Mouse (Mus musculus) forebrain, embryonic 12.5 days (tissue): ENCODE measurements around the gene Cers6. TPM values are rescaled to one million over a fixed set of nuclear protein-coding genes. Genes with fewer than 3 reads are reported as not detected.

Source experiments
- ATAC-seq: fragments of 200-750 bp; cut with Nextera tagmentation; 2 replicates; pipeline ENCODE4 v1.8.0; 2017; ENCODE audit warnings: moderate TSS enrichment; ENCODE audit not compliant: low FRiP score
- H3K27ac ChIP-seq: fragments of 300-500 bp; sonication (generic); 2 replicates; pipeline ENCODE4 v1.5.1; 2016; ENCODE audit warnings: mild to moderate bottlenecking
- H3K27me3 ChIP-seq: fragments of 300-500 bp; sonication (generic); 2 replicates; pipeline ENCODE4 v1.6.1; 2016; ENCODE audit warnings: mild to moderate bottlenecking
- H3K36me3 ChIP-seq: fragments of 300-500 bp; sonication (generic); replicated peaks from 2 replicates; pipeline ENCODE4 v1.6.1; 2016; ENCODE audit warnings: mild to moderate bottlenecking
- H3K4me1 ChIP-seq: fragments of 300-500 bp; sonication (generic); 2 replicates; pipeline ENCODE4 v1.6.1; 2016
- H3K4me2 ChIP-seq: fragments of 300-500 bp; sonication (generic); 2 replicates; pipeline ENCODE4 v1.6.1; 2016; ENCODE audit warnings: mild to moderate bottlenecking, moderate library complexity
- H3K4me3 ChIP-seq: fragments of 300-500 bp; sonication (generic); replicated peaks from 2 replicates; pipeline ENCODE4 v1.5.1; 2016; ENCODE audit warnings: mild to moderate bottlenecking
- H3K9ac ChIP-seq: fragments of 300-500 bp; sonication (generic); 2 replicates; pipeline ENCODE4 v1.6.1; 2016; ENCODE audit warnings: mild to moderate bottlenecking
- H3K9me3 ChIP-seq: fragments of 300-500 bp; sonication (generic); 2 replicates; pipeline ENCODE4 v1.6.1; 2016
- WGBS: fragments of 180-500 bp; shearing (Covaris S2); methylation state at CpG from one replicate; pipeline ENCODE4 v1.1.7; 2016; 5-methylcytosine and 5-hydroxymethylcytosine counted together
- polyA plus RNA-seq: library from polyadenylated mRNA; unstranded; fragments of >200 nt; fragmentation: Nextera tagmentation; extraction: Ambion mirVana; gene quantifications from 2 replicates; pipeline ENCODE4 v1.2.1, GENCODE M21; 2016

Gene Cers6
- polyA plus RNA-seq, 1 experiment from 2014 or later, result 34.8 TPM

- Histone ChIP-seq H3K27ac (no peak overlapping the region), H3K36me3 (peaks cover 10% of the 10 kb centered on the region; the same call in 1 of the 2 replicates), H3K4me3 (no peak overlapping the region), H3K4me1 (no peaks in the 10 kb centered on the region), H3K9ac (no peak overlapping the region), H3K9me3 (0 out of 2 replicates have a peak, but pooled peaks cover 3% of the 10 kb centered on the region), H3K4me2 (no peak overlapping the region), H3K27me3 (no peaks in the 10 kb centered on the region)
- ATAC-seq, result no peak
- 78% methylated on average over 4 of the region's 4 CpGs for WGBS
Observed at GRCm38 (mm10) chr2:68932656-68933055, 71.4 kb downstream of the Cers6 start.

GRCm38 (mm10) chr2:68934651-68935050, 73.4 kb downstream of the Cers6 start:
- H3K36me3 ChIP-seq, result peaks cover 10% of the 10 kb centered on the region; the same call in 1 of the 2 replicates
- H3K9ac ChIP-seq, result no peak overlapping the region
- H3K9me3 ChIP-seq, result 0 out of 2 replicates have a peak, but pooled peaks cover 3% of the 10 kb centered on the region
- no peak for ATAC-seq
- WGBS, result 89% methylated on average over 6 of the region's 6 CpGs
- no peaks in the 10 kb centered on the region for H3K27me3 ChIP-seq
- no peak overlapping the region for H3K4me3 ChIP-seq
- no peaks in the 10 kb centered on the region for H3K4me1 ChIP-seq
- no peak overlapping the region for H3K27ac ChIP-seq
- H3K4me2 ChIP-seq, result no peak overlapping the region

- WGBS, result 94% methylated on average over 2 of the region's 2 CpGs
- no peak overlapping the region for H3K4me3 ChIP-seq
Observed at GRCm38 (mm10) chr2:68935721-68936294, 74.6 kb downstream of the Cers6 start.

GRCm38 (mm10) chr2:68936773-68937172, 75.5 kb downstream of the Cers6 start:
- no peaks in the 10 kb centered on the region for H3K4me1 ChIP-seq
- no peak overlapping the region for H3K4me3 ChIP-seq
- H3K27me3 ChIP-seq, result no peaks in the 10 kb centered on the region
- H3K9ac ChIP-seq, result no peak overlapping the region
- WGBS, result 96% methylated on average over 4 of the region's 4 CpGs
- 0 out of 2 replicates have a peak, but pooled peaks cover 3% of the 10 kb centered on the region for H3K9me3 ChIP-seq
- peaks cover 10% of the 10 kb centered on the region; the same call in 1 of the 2 replicates for H3K36me3 ChIP-seq
- no peak overlapping the region for H3K4me2 ChIP-seq
- no peak for ATAC-seq
- no peak overlapping the region for H3K27ac ChIP-seq

More at GRCm38 (mm10) chr2:68935721-68936294, 74.6 kb downstream of the Cers6 start:
- no peaks in the 10 kb centered on the region for H3K4me1 ChIP-seq
- H3K4me2 ChIP-seq, result no peak overlapping the region
- H3K36me3 ChIP-seq, result peaks cover 10% of the 10 kb centered on the region; the same call in 1 of the 2 replicates
- H3K27me3 ChIP-seq, result no peaks in the 10 kb centered on the region
- H3K9me3 ChIP-seq, result 0 out of 2 replicates have a peak, but pooled peaks cover 3% of the 10 kb centered on the region
- H3K9ac ChIP-seq, result no peak overlapping the region
- no peak overlapping the region for H3K27ac ChIP-seq
- no peak for ATAC-seq

GRCm38 (mm10) chr2:68937833-68938232, 76.6 kb downstream of the Cers6 start:
- WGBS, result 97% methylated on average over 3 of the region's 3 CpGs
- peaks cover 10% of the 10 kb centered on the region; the same call in 1 of the 2 replicates for H3K36me3 ChIP-seq
- H3K27ac ChIP-seq, result no peak overlapping the region
- 0 out of 2 replicates have a peak, but pooled peaks cover 3% of the 10 kb centered on the region for H3K9me3 ChIP-seq
- no peak overlapping the region for H3K9ac ChIP-seq
- no peak for ATAC-seq
- H3K4me1 ChIP-seq, result no peaks in the 10 kb centered on the region
- H3K4me2 ChIP-seq, result no peak overlapping the region
- no peak overlapping the region for H3K4me3 ChIP-seq
- H3K27me3 ChIP-seq, result no peaks in the 10 kb centered on the region

GRCm38 (mm10) chr2:68944898-68945297, 83.7 kb downstream of the Cers6 start:
- no peaks in the 10 kb centered on the region for H3K27me3 ChIP-seq
- no peaks in the 10 kb centered on the region for H3K9me3 ChIP-seq
- 93% methylated on average over 2 of the region's 2 CpGs for WGBS
- no peak for ATAC-seq
- no peak overlapping the region for H3K27ac ChIP-seq
- H3K36me3 ChIP-seq, result peaks cover 8% of the 10 kb centered on the region
- H3K4me1 ChIP-seq, result no peaks in the 10 kb centered on the region
- no peak overlapping the region for H3K4me3 ChIP-seq
- H3K9ac ChIP-seq, result no peak overlapping the region
- H3K4me2 ChIP-seq, result no peak overlapping the region

- ATAC-seq, result no peak
- no peak overlapping the region for H3K27ac ChIP-seq
- no peak overlapping the region for H3K9ac ChIP-seq
- H3K9me3 ChIP-seq, result no peaks in the 10 kb centered on the region
- H3K4me1 ChIP-seq, result no peaks in the 10 kb centered on the region
- H3K4me2 ChIP-seq, result no peak overlapping the region
- H3K27me3 ChIP-seq, result no peaks in the 10 kb centered on the region
- WGBS, result 81% methylated on average over 2 of the region's 2 CpGs
- H3K36me3 ChIP-seq, result peaks cover 8% of the 10 kb centered on the region
- H3K4me3 ChIP-seq, result no peak overlapping the region
Observed at GRCm38 (mm10) chr2:68945976-68946375, 84.7 kb downstream of the Cers6 start.

- Histone ChIP-seq H3K4me3 (no peak overlapping the region), H3K4me2 (no peak overlapping the region), H3K36me3 (peaks cover 8% of the 10 kb centered on the region), H3K4me1 (no peaks in the 10 kb centered on the region), H3K9ac (no peak overlapping the region), H3K27ac (no peak overlapping the region), H3K27me3 (no peaks in the 10 kb centered on the region), H3K9me3 (no peaks in the 10 kb centered on the region)
- 85% methylated on average over 5 of the region's 5 CpGs for WGBS
- no peak for ATAC-seq
Observed at GRCm38 (mm10) chr2:68946819-68947218, 85.6 kb downstream of the Cers6 start.

GRCm38 (mm10) chr2:68949137-68949536, 87.9 kb downstream of the Cers6 start:
- H3K4me2 ChIP-seq, result no peak overlapping the region
- H3K36me3 ChIP-seq, result peaks cover 8% of the 10 kb centered on the region
- ATAC-seq, result no peak
- no peak overlapping the region for H3K9ac ChIP-seq
- H3K4me3 ChIP-seq, result no peak overlapping the region
- no peak overlapping the region for H3K27ac ChIP-seq
- WGBS, result 98% methylated on average over 2 of the region's 2 CpGs
- no peaks in the 10 kb centered on the region for H3K27me3 ChIP-seq
- H3K4me1 ChIP-seq, result no peaks in the 10 kb centered on the region
- H3K9me3 ChIP-seq, result no peaks in the 10 kb centered on the region

GRCm38 (mm10) chr2:68949728-68950127, 88.5 kb downstream of the Cers6 start:
- ATAC-seq, result no peak
- no peak overlapping the region for H3K27ac ChIP-seq
- WGBS, result 87% methylated on average over 5 of the region's 5 CpGs
- no peak overlapping the region for H3K4me3 ChIP-seq
- no peak overlapping the region for H3K4me2 ChIP-seq
- no peak overlapping the region for H3K9ac ChIP-seq
- H3K27me3 ChIP-seq, result no peaks in the 10 kb centered on the region
- H3K4me1 ChIP-seq, result no peaks in the 10 kb centered on the region
- H3K9me3 ChIP-seq, result no peaks in the 10 kb centered on the region
- H3K36me3 ChIP-seq, result peaks cover 8% of the 10 kb centered on the region

- H3K9ac ChIP-seq, result no peak overlapping the region
- no peak overlapping the region for H3K4me2 ChIP-seq
- H3K4me1 ChIP-seq, result no peaks in the 10 kb centered on the region
- H3K9me3 ChIP-seq, result no peaks in the 10 kb centered on the region
- no peaks in the 10 kb centered on the region for H3K27me3 ChIP-seq
- 95% methylated on average over 3 of the region's 3 CpGs for WGBS
- H3K36me3 ChIP-seq, result peaks cover 8% of the 10 kb centered on the region
- H3K4me3 ChIP-seq, result no peak overlapping the region
- H3K27ac ChIP-seq, result no peak overlapping the region
- ATAC-seq, result no peak
Observed at GRCm38 (mm10) chr2:68951706-68952105, 90.5 kb downstream of the Cers6 start.

- ATAC-seq, result no peak
- no peaks in the 10 kb centered on the region for H3K9me3 ChIP-seq
- no peaks in the 10 kb centered on the region for H3K4me1 ChIP-seq
- no peak overlapping the region for H3K9ac ChIP-seq
- 80% methylated on average over 2 of the region's 2 CpGs for WGBS
- H3K4me3 ChIP-seq, result no peak overlapping the region
- no peaks in the 10 kb centered on the region for H3K36me3 ChIP-seq
- no peak overlapping the region for H3K27ac ChIP-seq
- no peak overlapping the region for H3K4me2 ChIP-seq
- H3K27me3 ChIP-seq, result no peaks in the 10 kb centered on the region
Observed at GRCm38 (mm10) chr2:68953688-68954087, 92.4 kb downstream of the Cers6 start.

- Histone ChIP-seq H3K27me3 (no peaks in the 10 kb centered on the region), H3K4me1 (no peaks in the 10 kb centered on the region), H3K4me3 (no peak overlapping the region), H3K4me2 (no peak overlapping the region), H3K36me3 (no peaks in the 10 kb centered on the region), H3K9me3 (no peaks in the 10 kb centered on the region), H3K9ac (no peak overlapping the region), H3K27ac (no peak overlapping the region)
- 93% methylated on average over 2 of the region's 2 CpGs for WGBS
- ATAC-seq, result no peak
Observed at GRCm38 (mm10) chr2:68955496-68955895, 94.3 kb downstream of the Cers6 start.
